Mouse (Mus musculus): ENCODE results near the gene Ube2v1. TPM values are rescaled to one million over a fixed set of nuclear protein-coding genes. Genes with fewer than 3 reads are reported as not detected.

The Ube2v1 gene
- 100 to 1,000 TPM; 194 to 200 TPM for total RNA-seq (2021)
- long read RNA-seq, experiment 1, transcript Ube2v1-202 (4 exons, 2,041 nt) = major isoform, 208 of 235 reads
- long read RNA-seq, experiment 1, transcript Ube2v1-207 (5 exons, 924 nt) = minor isoform, 12 of 235 reads
- long read RNA-seq, experiment 1, partial matches to known transcripts = 0 of 235 reads
- long read RNA-seq, experiment 1, other reads (novel, unspliced or antisense) = 11 of 235 reads
- long read RNA-seq, experiment 2, transcript Ube2v1-202 (4 exons, 2,041 nt) = major isoform, 220 of 258 reads
- long read RNA-seq, experiment 2, transcript Ube2v1-207 (5 exons, 924 nt) = minor isoform, 7 of 258 reads
- long read RNA-seq, experiment 2, partial matches to known transcripts = 21 of 258 reads
- long read RNA-seq, experiment 2, other reads (novel, unspliced or antisense) = 4 of 258 reads

DNA sequence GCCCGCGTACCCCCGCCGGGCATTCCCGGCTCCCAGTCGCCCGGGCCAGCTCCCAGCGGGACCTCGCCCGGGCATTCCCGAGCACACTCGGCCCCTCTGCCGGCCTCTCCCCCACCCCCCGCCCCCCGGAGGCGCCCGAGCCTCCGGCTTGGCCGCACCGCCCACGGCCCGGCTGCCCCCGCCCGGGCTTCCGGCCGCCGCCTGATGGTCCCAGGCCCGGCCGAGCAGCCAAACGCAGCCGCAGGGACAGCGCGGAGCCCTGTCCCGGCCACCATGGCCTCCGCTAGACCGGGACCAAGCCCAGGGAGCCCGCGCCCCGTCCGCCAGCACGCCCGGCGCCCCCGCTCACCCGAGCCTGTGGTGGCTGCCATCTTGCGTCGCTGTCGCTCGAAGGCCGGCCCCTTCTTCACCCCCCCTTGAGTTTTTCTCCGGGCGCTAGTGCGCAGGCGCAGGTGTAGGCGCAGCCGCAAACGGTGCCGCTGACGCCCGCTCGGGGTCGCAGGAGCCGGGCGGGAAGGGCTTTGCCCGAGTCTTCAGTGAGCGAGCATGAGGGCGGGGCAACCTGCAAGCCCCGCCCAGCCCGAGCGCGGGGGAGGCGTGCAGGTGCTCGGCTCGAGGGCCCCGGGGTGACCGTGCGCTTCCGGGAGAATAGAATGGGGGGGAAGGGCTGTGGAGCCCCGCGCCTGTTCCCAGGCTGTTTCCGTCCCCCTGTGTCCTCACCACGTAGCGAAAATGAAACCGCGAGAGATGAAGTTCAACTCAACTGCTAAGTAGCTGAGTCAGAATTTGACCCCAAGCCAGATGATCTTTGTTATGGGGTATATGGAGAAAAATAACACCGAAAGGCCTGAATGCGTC, at the start of gene Ube2v1:
Ube2v1 (minus strand) TSS at position 505 of the 858 bp plus-strand sequence.
- peak; percentile 98 to 99 for DNase-seq (ENCODE audit: low spot score in 2 of 2)

DNA sequence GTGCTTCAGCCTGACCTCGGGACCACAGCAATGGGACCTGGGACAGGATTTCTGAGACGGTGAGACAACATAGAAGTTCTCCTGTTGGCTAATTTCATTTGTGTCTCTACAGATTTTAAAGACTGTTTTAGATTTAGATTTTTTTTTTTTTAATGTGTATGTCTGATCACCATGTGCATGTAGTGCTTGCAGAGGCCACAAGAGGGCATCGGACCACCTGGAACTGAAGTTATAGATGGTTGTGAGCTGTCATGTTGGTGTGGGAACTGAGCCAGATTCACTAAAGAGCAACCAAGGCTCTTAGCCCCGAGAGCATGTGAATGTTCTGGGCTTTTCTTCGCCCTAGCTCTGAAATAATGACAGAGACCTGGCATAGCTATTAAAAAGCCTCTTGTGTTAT, 48.8 kb upstream of the Ube2v1 start:
- DNase-seq (ENCODE audit: low spot score in 2 of 2) = no peak

DNA sequence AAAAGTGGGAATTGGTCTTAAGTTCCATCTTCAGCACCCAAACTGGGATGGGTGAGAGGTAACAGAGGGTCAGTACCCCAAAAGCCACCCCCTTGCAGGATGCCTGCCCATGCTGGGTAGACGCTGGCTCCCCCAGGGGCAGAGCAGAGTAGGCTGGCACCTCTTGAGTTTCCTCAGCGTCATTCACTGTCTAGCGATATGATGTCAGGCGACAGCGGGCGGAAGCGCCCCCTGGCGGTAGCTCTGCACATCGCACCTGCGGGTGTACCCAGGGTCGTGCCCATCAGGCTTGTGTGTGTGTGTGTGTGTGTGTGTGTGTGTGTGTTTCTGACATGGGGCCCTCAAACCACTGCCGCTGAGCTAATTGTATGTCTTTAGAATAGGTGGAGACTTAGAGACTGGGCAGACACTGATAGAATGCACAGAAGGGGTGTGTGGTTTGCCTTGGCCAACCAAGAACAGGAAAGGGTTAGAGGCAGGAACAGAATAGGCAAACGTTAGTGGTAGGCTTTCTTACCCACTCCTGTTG, 48.1 kb upstream of the Ube2v1 start:
- peak; percentile 74 to 76 for DNase-seq (ENCODE audit: low spot score in 2 of 2)

DNA sequence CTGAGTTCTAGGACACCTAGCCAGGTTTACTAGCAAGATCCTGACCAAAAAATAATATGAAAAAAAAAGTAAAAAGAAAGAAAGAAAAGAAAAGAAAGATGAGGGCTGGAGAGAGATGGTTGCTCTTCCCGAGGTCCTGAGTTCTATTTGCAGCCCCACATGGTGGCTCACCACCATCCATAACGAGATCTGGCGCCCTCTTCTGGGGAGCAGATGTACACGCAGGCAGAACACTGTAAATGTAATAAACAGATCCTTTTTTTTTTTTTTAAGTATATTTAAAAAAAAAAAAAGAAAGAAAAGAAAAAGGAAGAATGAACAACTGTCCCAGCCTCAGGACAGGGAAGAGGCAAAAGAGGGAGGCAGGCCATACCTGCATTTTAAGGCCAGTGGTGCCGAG, 46.7 kb upstream of the Ube2v1 start:
- no peak for DNase-seq (ENCODE audit: low spot score in 2 of 2)

DNA sequence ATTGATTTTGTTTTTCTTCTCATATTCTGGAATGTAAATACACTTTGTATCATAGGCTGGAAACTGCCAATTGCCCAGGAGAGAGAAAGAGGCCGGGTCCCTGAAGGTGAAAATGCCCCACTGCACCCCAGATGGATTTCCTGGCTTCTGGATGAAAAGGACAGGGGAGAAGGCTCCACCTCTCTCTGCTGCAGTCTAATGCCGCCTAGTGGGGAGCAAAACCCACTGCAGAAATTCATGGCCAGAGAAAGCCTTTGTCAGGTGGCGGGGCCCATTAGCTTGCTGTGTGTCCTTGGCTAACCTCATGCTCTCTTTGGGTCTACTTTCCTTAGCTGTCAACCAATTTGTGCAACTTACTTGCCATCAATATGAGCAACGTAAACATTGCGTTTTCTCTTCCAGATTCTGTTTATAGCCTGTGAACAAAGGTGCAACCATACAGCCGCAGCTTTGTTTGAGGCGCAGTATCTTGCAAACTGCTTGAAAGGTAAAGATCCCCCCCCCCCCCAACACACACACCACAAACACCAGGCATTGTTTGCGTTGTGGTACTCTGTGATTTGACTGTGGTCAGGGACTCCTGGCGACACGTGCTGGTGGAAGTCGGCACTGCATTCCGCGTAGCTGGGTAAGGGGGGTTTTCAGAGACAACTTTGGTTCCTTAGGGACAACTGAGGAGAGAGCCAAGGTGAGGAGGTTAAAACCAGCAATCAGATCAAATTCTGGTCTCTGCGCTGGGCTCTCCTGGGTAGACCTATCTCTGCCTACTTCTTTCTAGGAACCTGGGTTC, 43.4 kb upstream of the Ube2v1 start:
- no peak for DNase-seq (ENCODE audit: low spot score in 2 of 2)

DNA sequence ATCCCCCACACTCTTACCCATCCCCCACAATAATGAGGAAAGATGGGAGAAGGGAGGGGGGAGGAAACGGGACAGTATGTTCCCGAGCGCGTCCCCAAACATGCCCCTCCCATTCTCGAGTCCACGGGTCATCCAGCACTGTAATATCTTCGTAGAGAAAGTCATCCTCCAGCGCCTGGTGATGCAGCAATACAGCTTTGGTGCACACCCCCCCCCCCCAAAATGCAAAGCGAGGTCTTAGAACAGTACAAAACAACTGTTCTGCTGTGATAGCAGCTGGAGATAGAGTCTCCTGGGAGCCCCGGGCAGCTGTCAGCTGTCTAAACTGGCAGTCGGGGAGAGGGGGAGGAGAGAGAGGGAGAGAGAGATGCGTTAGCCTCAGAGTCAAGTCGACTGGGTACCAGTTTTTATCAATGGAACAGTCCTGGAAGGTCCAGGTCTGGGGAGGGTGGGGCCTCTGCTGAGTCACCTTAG, 40.4 kb upstream of the Ube2v1 start:
- no peak for DNase-seq (ENCODE audit: low spot score in 2 of 2)

DNA sequence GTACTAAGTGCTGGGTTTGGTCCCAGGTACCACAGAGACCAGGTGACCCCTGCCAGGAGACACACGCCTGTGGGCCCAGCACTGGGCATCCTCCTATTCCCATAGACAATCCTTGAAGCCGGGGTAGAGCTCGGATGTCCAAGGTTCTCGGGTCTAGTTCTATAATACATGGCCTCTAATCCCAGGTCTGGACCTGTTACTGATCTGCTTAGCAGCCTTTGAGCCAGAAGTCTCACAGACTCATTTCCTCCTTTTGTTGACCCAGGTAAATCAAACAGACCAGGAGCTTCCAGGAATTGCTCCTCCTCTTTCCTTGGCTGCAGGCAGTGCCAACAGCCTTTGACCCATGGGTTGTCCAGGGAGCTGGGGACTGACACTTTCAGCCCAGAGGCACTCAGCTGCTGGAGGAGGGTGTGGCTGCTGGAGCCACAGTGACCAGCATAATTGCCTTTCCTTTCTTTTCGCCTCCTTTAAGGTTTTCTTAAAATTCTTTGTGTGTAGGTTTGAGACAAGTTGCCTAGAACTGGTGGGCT, 39.3 kb upstream of the Ube2v1 start:
- no peak for DNase-seq (ENCODE audit: low spot score in 2 of 2)

DNA sequence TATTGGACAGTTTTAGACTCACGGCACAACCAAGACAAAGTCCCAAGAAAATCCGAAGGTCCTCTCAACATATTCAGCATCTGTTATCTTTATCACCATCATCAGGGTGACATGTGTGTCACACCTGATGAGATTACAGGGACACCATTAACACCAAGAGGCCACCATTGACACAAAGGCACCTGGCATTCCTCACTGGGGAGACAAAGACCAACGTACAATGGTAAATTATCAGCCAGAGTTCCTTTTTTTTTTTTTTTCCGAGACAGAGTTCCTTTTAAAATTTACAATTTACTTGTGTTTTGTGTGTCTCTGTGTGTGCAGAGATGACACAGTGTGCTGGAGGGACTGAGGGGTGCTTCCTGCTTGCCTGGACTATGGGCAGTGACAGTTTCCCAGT, 37.5 kb upstream of the Ube2v1 start:
- no peak for DNase-seq (ENCODE audit: low spot score in 2 of 2)

DNA sequence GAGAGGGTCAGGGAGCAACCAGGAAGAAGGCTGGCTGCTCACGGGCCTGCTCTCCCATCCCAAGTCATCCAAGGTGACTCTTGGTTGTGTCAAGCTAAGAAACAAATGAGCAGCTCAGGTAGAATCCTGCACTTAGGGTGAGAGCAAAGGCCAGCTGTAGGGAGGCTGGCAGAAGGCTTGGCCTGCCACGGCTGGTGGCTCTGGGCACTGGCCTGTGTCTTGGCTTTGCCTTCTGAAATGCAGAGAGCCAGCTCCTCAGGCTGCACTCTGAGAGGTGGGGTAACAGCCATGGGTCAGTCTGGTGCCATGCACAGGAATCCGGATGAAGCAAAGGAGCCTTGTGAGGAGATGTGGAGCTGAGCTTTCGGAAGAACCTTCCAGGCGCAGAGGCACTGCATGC, 36.5 kb upstream of the Ube2v1 start:
- DNase-seq (ENCODE audit: low spot score in 2 of 2) = no peak

DNA sequence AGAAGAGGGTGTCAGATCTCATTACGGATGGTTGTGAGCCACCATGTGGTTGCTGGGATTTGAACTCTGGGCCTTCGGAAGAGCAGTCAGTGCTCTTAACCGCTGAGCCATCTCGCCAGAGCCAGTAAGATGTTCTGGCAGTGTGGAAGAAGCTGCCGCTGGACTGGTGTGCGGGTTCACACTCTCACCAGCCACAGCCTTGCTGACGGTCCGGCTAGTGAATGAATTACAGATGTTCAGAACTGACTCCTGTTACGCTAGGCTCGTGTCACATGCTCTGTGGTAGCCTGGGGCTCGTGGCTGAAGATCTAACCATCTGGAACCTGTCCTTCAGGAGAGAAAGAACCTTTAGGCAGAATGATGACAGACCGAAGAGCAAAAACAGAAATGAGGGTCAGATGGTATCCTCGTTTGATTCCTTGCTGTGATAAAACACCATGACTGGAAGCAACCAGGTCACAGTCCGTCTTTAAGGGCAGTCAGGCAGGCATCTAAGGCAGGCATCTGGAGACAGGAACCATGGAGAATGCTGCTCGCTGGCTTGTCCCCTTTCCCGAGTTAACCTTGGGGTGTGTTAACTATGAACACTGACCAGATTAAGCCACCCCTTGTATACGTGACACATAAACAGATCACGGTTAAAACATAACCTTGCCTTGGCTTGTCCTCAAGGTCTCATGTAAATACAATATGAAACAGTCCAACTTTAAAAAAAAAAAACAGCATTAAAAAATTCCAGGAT, 34.2 kb upstream of the Ube2v1 start:
- DNase-seq (ENCODE audit: low spot score in 2 of 2) = no peak

DNA sequence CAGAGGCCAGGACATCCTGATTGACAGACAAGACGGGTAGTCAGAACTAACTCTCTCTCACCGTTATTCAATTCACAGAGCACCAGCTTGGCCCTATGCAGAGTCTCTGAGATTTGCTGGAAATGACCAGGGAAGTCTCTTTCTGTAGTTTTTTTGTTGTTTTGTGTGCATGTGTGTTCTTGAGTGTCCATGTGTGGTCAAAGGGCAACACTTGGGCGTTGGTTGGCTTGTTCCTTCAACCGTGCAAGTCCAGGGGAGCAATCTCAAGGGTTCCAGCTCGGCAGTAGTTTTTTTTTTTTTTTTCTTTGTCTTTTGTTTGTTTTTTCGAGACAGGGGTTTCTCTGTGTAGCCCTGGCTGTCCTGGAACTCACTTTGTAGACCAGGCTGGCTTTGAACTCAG, 30.8 kb upstream of the Ube2v1 start:
- no peak for DNase-seq (ENCODE audit: low spot score in 2 of 2)

DNA sequence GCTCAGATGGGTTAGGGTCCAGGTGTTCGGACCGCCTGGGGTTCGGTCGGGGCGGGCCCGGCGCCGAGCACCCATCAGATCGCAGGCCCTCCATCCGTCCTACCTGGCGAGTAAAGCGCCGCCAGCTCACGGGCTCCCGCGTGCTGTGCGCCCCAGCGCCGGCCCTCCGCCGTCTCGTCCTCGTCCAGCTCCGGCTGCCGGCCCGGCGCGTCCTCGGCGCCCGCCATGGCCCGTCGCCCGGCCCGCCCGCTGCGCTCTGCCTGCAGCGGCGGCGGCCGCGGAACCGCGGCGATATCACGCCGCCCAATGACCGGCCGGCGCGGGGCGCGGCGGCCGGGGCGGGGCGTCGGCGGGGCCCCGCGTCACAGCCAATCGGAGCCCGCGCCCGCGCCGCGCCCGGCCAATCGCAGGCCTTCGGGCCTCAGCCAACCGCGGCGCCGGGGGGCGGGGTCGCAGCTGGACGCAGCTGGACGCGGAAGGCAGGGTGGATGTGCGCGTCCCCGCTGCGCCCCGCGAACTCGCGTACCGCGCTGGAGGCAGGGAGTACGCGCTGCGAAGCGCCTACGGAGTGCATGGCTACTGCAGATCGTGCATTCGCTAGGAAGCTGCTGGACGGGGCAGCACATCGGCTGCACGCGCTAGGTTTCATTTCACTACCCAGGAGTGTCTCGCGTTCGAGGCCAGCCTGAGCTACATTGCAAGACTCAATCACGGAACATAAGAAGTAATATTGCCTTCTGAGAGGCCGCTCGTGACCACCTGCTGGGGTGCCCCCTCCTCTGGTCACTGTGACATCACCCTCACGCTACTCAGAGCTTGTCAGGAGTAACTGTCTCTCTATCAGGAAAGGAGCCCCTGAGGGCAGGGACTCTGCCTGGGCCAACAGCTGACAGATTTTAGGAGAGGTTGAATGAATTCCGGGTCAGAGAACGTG, 29.6 kb upstream of the Ube2v1 start, which contains the start of gene Gm20431:
Gm20431 (minus strand) TSS at position 227 of the 934 bp plus-strand sequence.
- peak; percentile 89 to 90 for DNase-seq (ENCODE audit: low spot score in 2 of 2)

DNA sequence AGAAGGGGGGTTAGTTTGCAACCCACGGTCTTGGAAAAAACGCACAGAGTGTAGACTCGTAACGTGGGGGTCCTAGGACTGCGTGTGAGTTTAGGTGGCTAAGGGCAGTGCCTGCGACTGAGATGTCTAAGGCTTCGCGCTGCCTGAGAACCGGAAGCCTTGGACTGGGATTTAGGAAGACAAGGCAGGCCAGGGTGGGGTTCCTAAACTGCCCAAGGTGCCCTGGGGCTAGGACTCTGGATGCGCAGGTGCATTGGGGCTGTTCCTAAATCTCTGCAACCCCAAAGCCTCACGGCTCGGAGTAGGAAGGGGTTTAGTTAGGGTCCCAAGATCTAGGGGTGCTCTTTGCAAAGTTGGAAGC, 28.7 kb upstream of the Ube2v1 start:
- no peak for DNase-seq (ENCODE audit: low spot score in 2 of 2)

DNA sequence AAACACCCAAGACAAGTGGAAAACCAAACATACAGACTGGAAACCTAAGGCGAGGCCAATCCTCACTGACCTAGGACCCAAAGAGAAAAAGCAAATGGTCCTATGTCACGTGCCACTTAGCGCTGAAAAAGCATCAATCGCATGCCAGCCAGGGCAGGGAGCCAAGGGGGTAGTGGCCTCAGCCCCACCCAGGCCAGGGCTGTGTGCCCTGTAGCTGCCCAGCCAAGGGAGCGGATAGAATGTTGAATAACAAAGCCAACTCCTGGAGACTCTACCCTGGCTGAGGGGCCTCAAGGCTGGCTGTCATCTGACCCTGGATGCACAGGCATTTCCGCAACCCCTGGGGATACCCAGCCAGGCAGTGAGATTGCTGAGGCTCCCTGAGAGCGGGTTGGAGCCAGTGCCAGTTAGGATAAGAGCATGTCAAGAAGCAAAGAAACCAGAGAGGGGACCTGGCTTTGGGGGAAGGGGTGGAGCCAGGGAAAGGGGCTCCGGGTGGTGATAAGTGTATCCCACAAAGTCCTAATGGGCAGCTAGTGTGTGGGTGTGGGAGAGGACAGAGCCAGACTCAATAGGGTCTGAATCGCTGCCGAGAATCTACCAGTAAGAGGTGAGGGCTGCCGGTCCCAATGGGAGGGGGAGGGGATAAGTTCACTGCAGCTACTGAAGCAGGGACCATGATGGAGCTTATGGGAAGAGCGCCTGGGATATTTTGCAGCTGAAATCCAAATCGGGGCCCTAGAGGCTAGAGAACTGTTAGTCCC, 28.1 kb upstream of the Ube2v1 start:
- DNase-seq (ENCODE audit: low spot score in 2 of 2) = no peak

DNA sequence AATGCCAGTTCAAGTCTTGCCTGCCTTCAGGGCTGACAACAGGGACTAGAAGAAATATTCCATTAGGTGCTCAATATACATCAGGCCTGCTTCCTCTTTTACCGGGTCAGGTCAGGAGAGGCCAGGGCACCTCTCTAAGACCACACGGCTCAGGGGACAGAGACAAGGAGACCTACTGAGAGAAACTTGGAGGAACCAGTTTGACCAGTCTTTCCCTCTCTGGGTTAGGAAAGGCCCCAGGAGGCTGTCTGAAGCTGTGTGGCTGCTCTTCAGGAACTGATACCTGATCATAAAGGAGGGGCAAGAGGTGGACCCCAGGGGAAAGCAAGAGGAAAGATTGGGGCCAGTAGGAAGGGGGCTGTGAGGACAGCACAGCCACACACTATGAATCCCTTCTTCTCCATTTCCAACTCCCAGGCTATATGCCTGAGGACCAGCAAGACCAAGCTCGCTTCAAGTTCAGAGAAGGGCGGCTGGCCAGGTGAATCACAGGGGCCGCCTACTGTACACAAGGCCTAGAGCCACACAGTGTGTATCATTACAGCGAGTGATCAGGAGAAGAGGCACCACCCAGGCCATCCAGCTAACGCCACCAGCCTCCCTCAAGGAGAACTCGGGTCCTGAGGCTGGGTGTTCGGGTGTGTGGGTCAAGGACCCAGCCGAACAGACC, 27.4 kb upstream of the Ube2v1 start:
- no peak for DNase-seq (ENCODE audit: low spot score in 2 of 2)

DNA sequence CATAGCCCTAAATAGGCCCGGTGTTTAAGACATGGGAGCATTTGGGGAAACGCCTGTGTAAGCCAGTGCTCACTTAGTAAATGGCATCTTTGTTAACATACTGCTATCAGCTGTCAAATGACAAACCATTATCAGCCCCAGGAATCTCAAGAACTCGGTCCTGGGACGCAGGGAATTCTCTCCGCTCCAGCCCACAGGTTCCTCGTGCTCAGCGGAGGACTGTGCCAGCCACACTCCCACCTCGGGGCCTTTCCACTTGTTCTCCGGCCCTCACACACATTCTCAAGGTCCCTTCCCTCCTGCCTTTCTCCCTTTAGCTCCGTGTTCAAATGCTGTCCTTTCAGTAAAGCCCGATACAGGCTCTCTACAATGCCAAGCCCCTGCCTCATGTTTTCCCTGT, 26.8 kb upstream of the Ube2v1 start:
- no peak for DNase-seq (ENCODE audit: low spot score in 2 of 2)

DNA sequence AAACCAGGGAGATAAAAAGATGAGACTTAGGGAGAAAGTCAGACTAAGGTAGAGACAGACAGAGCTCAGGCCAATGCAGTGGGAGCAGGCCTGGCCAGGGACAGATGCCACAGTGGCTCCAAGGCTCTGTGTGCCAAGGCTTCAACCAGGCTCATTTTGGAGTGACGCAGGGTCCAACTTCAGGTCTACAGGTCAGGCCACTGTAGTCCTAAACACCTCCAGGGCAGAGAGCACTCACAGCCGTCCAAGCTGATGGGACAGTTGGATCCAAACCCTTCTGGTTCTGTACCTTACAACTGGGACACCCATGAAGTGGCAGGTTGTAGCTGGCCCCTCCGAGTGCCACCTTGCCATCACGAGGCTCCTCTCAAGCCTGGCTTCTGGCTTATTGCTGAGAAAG, 26.1 kb upstream of the Ube2v1 start:
- DNase-seq (ENCODE audit: low spot score in 2 of 2) = no peak

Data from adrenal gland, postnatal 4 days (tissue).